Mouse (Mus musculus): ENCODE measurements around the gene Igtp.

GRCm38 (mm10) chr11:58225655-58226054 is 26.3 kb downstream of the Igtp start:
- no peak for TF ChIP-seq EP300 (IDR thresholded peaks at IDR 0.05)
- peak; percentile 97 for TF ChIP-seq CTCF (IDR thresholded peaks at IDR 0.05)

All from lung, postnatal 0 days (tissue).